In genomic region chr8:78678541-78679219, GRCm38 (mm10) we compare ENCODE assay signal across 23 mouse cellular contexts.
DNase-seq lines count a peak whose midpoint lies in the region; ATAC-seq and TF ChIP-seq lines count a peak whose summit lies in the region.
"Had no signal": no experiment of that assay in that cellular context is flagged by ENCODE, and none has a peak within 500 bp of the region (broad histone marks: within the 10 kb centered on the region; RNA-seq: fewer than 3 reads in every experiment).

No protein-coding gene starts in this region.

- TF ChIP-seq POLR2A in embryonic fibroblast, embryonic 13.5 days (IDR thresholded peaks at IDR 0.05; ENCODE audit: low read depth, low read length) = no peak

- no peak for TF ChIP-seq CTCF in embryonic fibroblast, embryonic 13.5 days (IDR thresholded peaks at IDR 0.05; ENCODE audit: borderline replicate concordance, insufficient read depth, low read length)
- TF ChIP-seq CTCF in intestine, postnatal 0 days (IDR thresholded peaks at IDR 0.05; ENCODE audit: low read depth) = no peak

- H3K36me3 ChIP-seq in limb, embryonic 13.5 days = peaks cover 13% of the 10 kb centered on the region
- H3K36me3 ChIP-seq in intestine, postnatal 0 days (ENCODE audit: control insufficient read depth, insufficient read depth) = no peaks in the 10 kb centered on the region; the same call in 1 of the 2 replicates

- peak overlapping the region; percentile 84 for H3K27ac ChIP-seq in embryonic fibroblast, embryonic 13.5 days (ENCODE audit: insufficient read depth, low read length)
- peak overlapping the region; percentile 65 for H3K27ac ChIP-seq in limb, embryonic 13.5 days
- no peak overlapping the region for H3K27ac ChIP-seq in intestine, postnatal 0 days (ENCODE audit: low read depth, low read length)
- H3K27ac ChIP-seq: gastrocnemius, adult 2 months; hindbrain, postnatal 0 days; left cerebral cortex, adult 2 months; stomach, postnatal 0 days had no signal

- peak; percentile 86 for DNase-seq in NIH3T3 (ENCODE audit: low read depth)
- DNase-seq in embryo, embryonic 11.5 days (ENCODE audit: low read depth, low spot score) = peak; percentile 36
- DNase-seq in lung, postnatal 4 days = no peak
- no peak for DNase-seq in frontal cortex, postnatal 14 days (ENCODE audit: low spot score in 2 of 2)
- DNase-seq: adrenal gland, adult 2 months; B cell, adult 2 months; cerebellum, adult 8-10 months; gastrocnemius, adult 2 months; heart, adult 11 months; heart, postnatal 4 days; kidney, adult 8-10 months; layer of hippocampus, adult 9-11 months; left cerebral cortex, postnatal 4 days; midbrain, embryonic 14.5 days had no signal

- ATAC-seq in limb, embryonic 13.5 days (ENCODE audit: low FRiP score, low read depth) = peak; percentile 88
- ATAC-seq in granulocyte monocyte progenitor cell, adult 5-6 weeks (replicated peaks; ENCODE audit: poor library complexity, severe bottlenecking) = no peak
- ATAC-seq in intestine, postnatal 0 days = no peak
- ATAC-seq: forebrain, embryonic 16.5 days; hindbrain, postnatal 0 days; lung, postnatal 0 days had no signal

- no peak overlapping the region for H3K4me3 ChIP-seq in embryonic fibroblast, embryonic 13.5 days (ENCODE audit: insufficient read depth, low read length)
- no peak overlapping the region for H3K4me3 ChIP-seq in limb, embryonic 13.5 days
- H3K4me3 ChIP-seq in intestine, postnatal 0 days (ENCODE audit: low read depth, low read length) = no peak overlapping the region
- H3K4me3 ChIP-seq: gastrocnemius, adult 2 months; left cerebral cortex, adult 2 months had no signal

- H3K27me3 ChIP-seq in limb, embryonic 13.5 days = no peaks in the 10 kb centered on the region
- H3K27me3 ChIP-seq in intestine, postnatal 0 days (replicated peaks; ENCODE audit: control insufficient read depth, insufficient read depth, low read length) = no peaks in the 10 kb centered on the region

- H3K9me3 ChIP-seq in limb, embryonic 13.5 days = peaks cover 10% of the 10 kb centered on the region; the same call in 1 of the 2 replicates
- H3K9me3 ChIP-seq in intestine, postnatal 0 days (ENCODE audit: control insufficient read depth) = no peaks in the 10 kb centered on the region

- no peak overlapping the region for H3K4me2 ChIP-seq in limb, embryonic 13.5 days (replicated peaks)
- no peak overlapping the region for H3K4me2 ChIP-seq in intestine, postnatal 0 days (replicated peaks; ENCODE audit: low read depth)

- H3K9ac ChIP-seq in limb, embryonic 13.5 days = no peak overlapping the region
- no peak overlapping the region for H3K9ac ChIP-seq in intestine, postnatal 0 days (ENCODE audit: low read depth, low read length)

- peaks cover 13% of the 10 kb centered on the region; the same call in 1 of the 2 replicates for H3K4me1 ChIP-seq in embryonic fibroblast, embryonic 13.5 days (ENCODE audit: control insufficient read depth, insufficient read depth, low read length)
- H3K4me1 ChIP-seq in limb, embryonic 13.5 days = peaks cover 22% of the 10 kb centered on the region
- no peaks in the 10 kb centered on the region for H3K4me1 ChIP-seq in intestine, postnatal 0 days (replicated peaks; ENCODE audit: control insufficient read depth, insufficient read depth, low read length)

- 29% methylated on average over 10 of the region's 10 CpGs for WGBS in limb, embryonic 13.5 days
- WGBS in intestine, postnatal 0 days = 78% methylated on average over 10 of the region's 10 CpGs

Comparison
In these comparisons a context has a peak if more than half of its experiments do, and no peak if none do; other contexts are left out.
1. DNase-seq: peak in NIH3T3 (single experiment) and embryo, embryonic 11.5 days (single experiment); none in lung, postnatal 4 days (0 of 2) and frontal cortex, postnatal 14 days (0 of 2).